Mouse (Mus musculus) left cerebral cortex, adult 8-10 months (tissue): ENCODE measurements around the gene Gm45062. TPM values are rescaled to one million over a fixed set of nuclear protein-coding genes. Genes with fewer than 3 reads are reported as not detected.

Experiments used
- DNase-seq, 2 experiments: peaks; one replicate each; pipeline ENCODE4 v3.0.0; 2022; ENCODE audit warnings: low spot score in 2 of 2
- total RNA-seq, 4 experiments: library from RNA; stranded (reverse); gene quantifications; 2 replicates each; pipeline ENCODE4 v1.2.4; 2022

Gm45062 gene
- total RNA-seq, 4 experiments from 2014 or later: 7.1 to 11.2 (median 10.4) TPM

DNA sequence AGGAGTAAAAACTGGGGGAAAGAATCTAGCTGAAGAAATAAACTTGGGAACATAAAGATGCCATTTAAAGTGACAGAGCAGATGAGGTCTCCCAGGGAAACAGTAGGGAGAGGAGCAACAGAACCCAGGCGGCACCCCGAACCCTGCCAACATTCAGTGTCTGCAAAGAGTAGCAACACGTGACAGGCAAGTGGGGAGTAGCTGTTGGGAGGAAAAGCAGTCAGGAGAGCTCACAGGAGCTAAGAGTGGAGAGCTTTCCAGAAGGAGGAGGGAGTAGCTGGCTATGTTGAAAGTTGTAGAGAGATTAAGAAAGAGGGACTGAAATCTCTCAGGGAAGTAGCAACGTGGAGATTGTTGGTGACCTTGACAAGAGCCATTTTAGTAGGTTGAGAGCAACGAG lies 214.2 kb downstream of the Gm45062 start:
- DNase-seq: peak in 1 of 2 experiments; percentile 7

DNA sequence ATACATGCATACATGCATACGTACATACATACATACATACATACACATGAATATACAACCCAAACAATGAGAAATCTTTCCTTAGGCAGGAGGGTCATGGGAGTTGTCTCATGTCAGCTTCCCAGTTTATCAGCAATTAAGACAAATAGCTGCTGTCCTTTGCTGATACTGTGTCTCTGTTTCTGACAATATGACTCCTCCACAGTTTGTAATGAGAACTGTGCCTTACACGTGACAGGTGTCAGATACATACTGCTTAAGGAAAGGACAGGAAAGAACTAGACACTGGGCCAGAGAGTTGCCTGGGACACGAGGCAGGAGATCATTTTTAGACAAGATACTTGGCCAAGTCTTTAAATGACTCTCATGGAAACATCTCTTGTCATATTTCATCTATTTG lies 215.1 kb downstream of the Gm45062 start:
- no peak for DNase-seq

GRCm38 (mm10) chr6:8474820-8475219 lies 215.6 kb downstream of the Gm45062 start:
- DNase-seq: no peak

DNA sequence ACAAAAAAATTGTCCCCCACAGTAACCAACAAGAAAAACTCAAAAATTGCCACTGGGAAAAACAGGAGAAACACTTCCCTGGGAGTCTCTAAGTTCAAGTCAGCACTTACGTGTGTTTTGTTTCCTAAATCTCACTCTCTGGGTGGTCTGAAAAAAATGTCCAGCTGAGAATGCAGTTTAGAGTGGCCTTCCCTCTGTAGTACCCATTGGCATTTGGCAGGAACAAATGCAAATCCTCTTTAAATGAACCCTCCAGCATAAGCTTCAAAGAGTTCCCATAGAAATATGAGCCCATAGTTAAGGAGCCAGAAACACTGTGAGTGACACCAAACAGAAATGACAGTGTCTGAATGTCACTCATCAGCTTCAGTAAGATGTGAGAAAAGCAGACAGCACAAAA lies 219.9 kb downstream of the Gm45062 start:
- no peak for DNase-seq

- no peak for DNase-seq
Observed at GRCm38 (mm10) chr6:8484437-8485275, 225.4 kb downstream of the Gm45062 start.

GRCm38 (mm10) chr6:8485414-8486175 lies 226.3 kb downstream of the Gm45062 start:
- DNase-seq: no peak

GRCm38 (mm10) chr6:8486391-8487043 lies 227.3 kb downstream of the Gm45062 start:
- no peak for DNase-seq

GRCm38 (mm10) chr6:8487044-8487853 lies 228.0 kb downstream of the Gm45062 start:
- no peak for DNase-seq

- no peak for DNase-seq
Observed at GRCm38 (mm10) chr6:8488249-8488648, 229.0 kb downstream of the Gm45062 start.

- no peak for DNase-seq
Observed at GRCm38 (mm10) chr6:8489266-8489665, 230.0 kb downstream of the Gm45062 start.

- DNase-seq: no peak
Observed at GRCm38 (mm10) chr6:8489938-8490585, 230.8 kb downstream of the Gm45062 start.

DNA sequence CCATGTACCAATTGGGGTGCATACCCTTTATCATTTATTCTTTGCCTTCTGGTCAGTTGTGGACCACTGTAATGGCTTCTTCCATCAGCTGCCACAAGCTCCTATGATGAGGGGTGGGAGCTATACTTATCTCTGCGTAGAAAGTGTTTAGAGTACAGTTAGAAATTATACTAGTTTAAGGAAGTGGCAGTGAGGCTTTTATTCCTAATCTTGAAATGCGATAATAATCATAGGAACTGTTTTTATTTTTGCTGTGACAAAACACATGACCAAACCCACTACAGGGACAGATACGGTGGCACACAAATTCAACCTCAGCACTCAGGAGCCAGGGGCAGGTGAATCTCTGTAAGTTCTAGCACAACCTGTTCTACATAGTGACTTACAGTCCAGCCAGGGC lies 233.0 kb downstream of the Gm45062 start:
- no peak for DNase-seq

DNA sequence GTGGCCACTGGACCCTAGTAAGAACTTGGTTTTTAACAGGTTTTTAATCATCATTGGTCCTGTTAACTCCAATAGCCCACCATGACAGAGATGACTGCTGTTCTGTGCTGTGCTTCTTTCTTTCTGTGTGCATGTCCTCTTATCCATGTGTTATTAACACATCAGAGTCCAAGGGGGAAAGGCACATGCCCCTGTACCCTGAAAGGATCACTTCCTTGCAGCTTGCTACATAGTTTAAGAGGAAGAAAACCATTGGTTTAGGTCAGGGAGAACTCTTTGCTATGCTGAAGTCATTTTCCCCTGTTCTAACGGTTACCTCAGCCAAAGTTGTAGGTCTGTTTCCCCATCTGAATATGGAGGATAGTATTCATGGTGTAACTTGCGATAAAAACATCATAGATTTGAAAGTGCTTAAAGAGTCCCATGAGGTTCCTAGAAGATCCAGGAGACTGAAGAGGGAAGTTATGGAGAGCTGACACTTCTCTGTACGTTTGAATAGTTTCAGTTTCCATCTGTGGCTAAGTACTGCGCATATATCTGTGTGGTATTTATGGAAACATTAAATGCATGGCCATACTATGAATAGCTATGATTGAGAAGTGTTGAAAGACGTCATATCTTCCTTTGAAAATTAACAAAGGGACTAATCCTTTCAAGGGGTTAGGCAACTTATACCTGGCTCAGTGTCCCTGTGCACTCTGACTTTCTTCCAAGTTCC lies 236.0 kb downstream of the Gm45062 start:
- DNase-seq: no peak

GRCm38 (mm10) chr6:8495827-8496222 lies 236.6 kb downstream of the Gm45062 start:
- no peak for DNase-seq

GRCm38 (mm10) chr6:8497234-8497867 lies 238.1 kb downstream of the Gm45062 start:
- no peak for DNase-seq

DNA sequence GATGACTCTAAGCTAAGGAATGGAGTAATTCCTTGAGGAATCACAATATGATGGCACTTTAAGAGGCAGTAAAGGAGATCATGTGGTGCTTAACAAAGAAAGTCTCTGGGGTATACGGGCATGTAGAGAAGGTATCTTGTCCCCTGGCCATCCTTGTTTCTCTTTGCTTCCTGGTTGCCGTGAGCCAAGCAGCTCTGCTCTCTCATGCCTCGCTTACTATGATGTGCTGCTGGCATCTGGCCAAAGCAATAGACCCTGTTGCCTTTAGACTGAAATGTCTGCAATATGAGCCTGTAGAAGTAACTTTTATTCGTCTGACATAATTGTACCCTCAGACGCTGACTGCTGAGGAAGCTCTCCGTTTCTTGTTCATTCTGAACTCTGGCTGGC lies 238.6 kb downstream of the Gm45062 start:
- no peak for DNase-seq

GRCm38 (mm10) chr6:8498961-8499360 lies 239.7 kb downstream of the Gm45062 start:
- DNase-seq: no peak

DNA sequence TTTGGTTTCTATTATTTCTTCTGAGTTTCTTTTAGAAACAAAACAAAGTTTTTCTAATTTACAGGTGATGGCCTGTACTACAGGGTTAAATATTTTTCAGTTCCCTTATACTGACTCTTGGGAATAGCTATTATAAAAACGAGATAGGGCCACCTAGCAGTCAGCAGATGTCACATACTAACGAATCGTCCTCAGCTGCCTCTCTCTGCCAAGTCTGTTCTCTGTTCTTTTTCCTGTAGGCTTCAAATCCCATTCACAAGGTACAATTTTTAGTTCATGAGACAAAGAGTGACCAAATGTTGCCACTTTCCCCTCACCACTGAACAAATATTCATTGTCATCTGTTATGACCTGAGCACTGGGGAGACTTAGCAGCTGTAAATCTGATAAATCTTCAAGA lies 244.7 kb downstream of the Gm45062 start:
- DNase-seq: no peak

DNA sequence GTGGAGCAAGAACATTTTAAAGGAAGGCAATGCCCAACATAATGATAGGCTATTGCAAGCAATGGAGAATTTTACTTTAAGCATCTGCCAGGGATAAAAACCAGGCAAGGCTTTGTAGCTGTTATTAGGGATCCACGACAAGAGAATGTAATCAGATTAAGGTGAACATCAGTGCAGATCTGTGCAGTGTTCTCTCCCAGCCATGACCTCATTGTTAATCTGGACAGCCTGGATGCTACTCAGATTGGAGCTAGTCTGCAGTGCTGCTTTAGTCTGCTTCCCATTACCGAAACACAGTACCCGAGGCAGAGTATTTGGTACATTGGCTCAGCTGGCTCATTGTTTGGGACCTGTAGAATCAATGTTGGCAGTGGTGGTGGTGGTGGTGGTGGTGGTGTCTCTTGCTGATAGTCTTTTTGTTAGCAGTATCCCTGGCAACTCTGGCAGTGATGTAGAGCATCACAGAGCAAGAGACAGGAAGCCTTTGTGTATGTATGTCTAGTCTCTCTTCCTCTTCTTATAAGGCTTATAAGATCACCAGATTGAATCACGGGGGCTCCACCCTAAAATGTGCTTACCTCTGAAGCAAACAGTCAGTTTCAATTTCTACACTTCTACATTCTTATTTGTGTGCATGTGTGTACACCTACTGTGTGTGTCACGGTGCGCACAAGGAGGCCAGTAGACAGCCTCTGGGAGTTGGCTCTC lies 245.4 kb downstream of the Gm45062 start:
- no peak for DNase-seq
